Comparison of ENCODE assay signal across 19 mouse cellular contexts in genomic region chr17:35649429-35649828, GRCm38 (mm10). TPM values are rescaled to one million over a fixed set of nuclear protein-coding genes. Genes with fewer than 3 reads are reported as not detected.
DNase-seq lines count a peak whose midpoint lies in the region; ATAC-seq lines count a peak whose summit lies in the region.
"Had no signal": no experiment of that assay in that cellular context is flagged by ENCODE, and none has a peak within 500 bp of the region (broad histone marks: within the 10 kb centered on the region; RNA-seq: fewer than 3 reads in every experiment).

No protein-coding gene starts in this region.

- WGBS in kidney, embryonic 16.5 days, result 48% methylated on average over 2 of the region's 2 CpGs
- WGBS in lung, embryonic 16.5 days, result 46% methylated on average over 2 of the region's 2 CpGs
- 41% methylated on average over 2 of the region's 2 CpGs for WGBS in stomach, embryonic 16.5 days
- WGBS in midbrain, embryonic 14.5 days, result 77% methylated on average over 2 of the region's 2 CpGs
- 72% methylated on average over 2 of the region's 2 CpGs for WGBS in hindbrain, embryonic 11.5 days

- H3K9me3 ChIP-seq in kidney, embryonic 16.5 days (ENCODE audit: low read length), result no peaks in the 10 kb centered on the region
- H3K9me3 ChIP-seq in lung, embryonic 16.5 days (ENCODE audit: control insufficient read depth, low read length), result no peaks in the 10 kb centered on the region
- H3K9me3 ChIP-seq in stomach, embryonic 16.5 days (replicated peaks; ENCODE audit: control insufficient read depth, low read length), result no peaks in the 10 kb centered on the region
- no peaks in the 10 kb centered on the region for H3K9me3 ChIP-seq in midbrain, embryonic 14.5 days (ENCODE audit: control insufficient read depth, low read length)
- no peaks in the 10 kb centered on the region for H3K9me3 ChIP-seq in hindbrain, embryonic 11.5 days (ENCODE audit: control insufficient read depth, low read length)
- H3K9me3 ChIP-seq: G1E; hindbrain, embryonic 10.5 days; neural tube, embryonic 12.5 days had no signal

- H3K9ac ChIP-seq in kidney, embryonic 16.5 days (replicated peaks; ENCODE audit: low read length), result 0 out of 2 replicates have a peak overlapping the region, but pooled peaks have one; percentile 32
- peak overlapping the region; percentile 68 for H3K9ac ChIP-seq in lung, embryonic 16.5 days (ENCODE audit: low read length)
- H3K9ac ChIP-seq in stomach, embryonic 16.5 days (ENCODE audit: low read length), result peak overlapping the region; percentile 59
- H3K9ac ChIP-seq in midbrain, embryonic 14.5 days (replicated peaks; ENCODE audit: low read length), result no peak overlapping the region
- no peak overlapping the region for H3K9ac ChIP-seq in hindbrain, embryonic 11.5 days (ENCODE audit: low read depth, low read length)
- H3K9ac ChIP-seq: neural tube, embryonic 12.5 days had no signal

- H3K27me3 ChIP-seq in kidney, embryonic 16.5 days (ENCODE audit: insufficient read depth, low read length), result no peaks in the 10 kb centered on the region
- H3K27me3 ChIP-seq in lung, embryonic 16.5 days (ENCODE audit: control insufficient read depth, insufficient read depth, low read depth, low read length), result no peaks in the 10 kb centered on the region
- no peaks in the 10 kb centered on the region for H3K27me3 ChIP-seq in stomach, embryonic 16.5 days (ENCODE audit: control insufficient read depth, insufficient read depth, low read length)
- H3K27me3 ChIP-seq in midbrain, embryonic 14.5 days (ENCODE audit: control insufficient read depth, insufficient read depth, low read length), result no peaks in the 10 kb centered on the region
- H3K27me3 ChIP-seq in hindbrain, embryonic 11.5 days (ENCODE audit: control insufficient read depth, insufficient read depth, low read length), result no peaks in the 10 kb centered on the region
- H3K27me3 ChIP-seq: neural tube, embryonic 12.5 days had no signal

- peak; percentile 57 for DNase-seq in kidney, adult 11 months
- DNase-seq in midbrain, embryonic 14.5 days, result no peak
- no peak for DNase-seq in right cerebral cortex, adult 18-20 months
- DNase-seq in hindbrain, embryonic 11.5 days (ENCODE audit: low spot score), result no peak
- DNase-seq: adrenal gland, postnatal 14 days; cerebellum, adult 9-10 months; embryo, embryonic 11 days; layer of hippocampus, adult 9-11 months; right cerebral cortex, postnatal 4 days had no signal

- no peaks in the 10 kb centered on the region for H3K36me3 ChIP-seq in kidney, embryonic 16.5 days (ENCODE audit: insufficient read depth, low read length)
- no peaks in the 10 kb centered on the region for H3K36me3 ChIP-seq in lung, embryonic 16.5 days (ENCODE audit: control insufficient read depth, insufficient read depth, low read length)
- no peaks in the 10 kb centered on the region for H3K36me3 ChIP-seq in stomach, embryonic 16.5 days (ENCODE audit: control insufficient read depth, insufficient read depth, low read length)
- no peaks in the 10 kb centered on the region for H3K36me3 ChIP-seq in midbrain, embryonic 14.5 days (ENCODE audit: control insufficient read depth, insufficient read depth, low read length)
- no peaks in the 10 kb centered on the region for H3K36me3 ChIP-seq in hindbrain, embryonic 11.5 days (ENCODE audit: control insufficient read depth, insufficient read depth, low read length)
- H3K36me3 ChIP-seq: neural tube, embryonic 12.5 days had no signal

- peaks cover 25% of the 10 kb centered on the region; the same call in 1 of the 2 replicates for H3K4me1 ChIP-seq in kidney, embryonic 16.5 days (ENCODE audit: insufficient read depth, low read length)
- peaks cover 5% of the 10 kb centered on the region for H3K4me1 ChIP-seq in lung, embryonic 16.5 days (replicated peaks; ENCODE audit: control insufficient read depth, insufficient read depth, low read length)
- H3K4me1 ChIP-seq in stomach, embryonic 16.5 days (ENCODE audit: control insufficient read depth, insufficient read depth, low read length), result peaks cover 9% of the 10 kb centered on the region; the same call in 1 of the 2 replicates
- no peaks in the 10 kb centered on the region for H3K4me1 ChIP-seq in midbrain, embryonic 14.5 days (ENCODE audit: control insufficient read depth, insufficient read depth, low read length)
- no peaks in the 10 kb centered on the region for H3K4me1 ChIP-seq in hindbrain, embryonic 11.5 days (replicated peaks; ENCODE audit: control insufficient read depth, insufficient read depth, low read length)
- H3K4me1 ChIP-seq: hindbrain, embryonic 10.5 days; neural tube, embryonic 12.5 days had no signal

- no peak overlapping the region for H3K4me3 ChIP-seq in kidney, embryonic 16.5 days (ENCODE audit: low read length)
- H3K4me3 ChIP-seq in lung, embryonic 16.5 days (ENCODE audit: low read length), result peak overlapping the region; percentile 45
- no peak overlapping the region; the same call in 1 of the 2 replicates for H3K4me3 ChIP-seq in stomach, embryonic 16.5 days (replicated peaks; ENCODE audit: low read length)
- H3K4me3 ChIP-seq in midbrain, embryonic 14.5 days (replicated peaks; ENCODE audit: low read depth, low read length), result no peak overlapping the region
- no peak overlapping the region for H3K4me3 ChIP-seq in hindbrain, embryonic 11.5 days (ENCODE audit: low read depth, low read length)
- H3K4me3 ChIP-seq: erythroblast, embryonic 14.5 days; hindbrain, embryonic 10.5 days; neural tube, embryonic 12.5 days had no signal

- ATAC-seq in kidney, embryonic 16.5 days (ENCODE audit: low FRiP score, low TSS enrichment), result peak; percentile 74; the same call in 1 of the 2 replicates
- ATAC-seq in lung, embryonic 16.5 days (ENCODE audit: low read depth), result peak; percentile 97
- ATAC-seq in stomach, embryonic 16.5 days (ENCODE audit: insufficient read depth, low FRiP score), result peak; percentile 91
- ATAC-seq in midbrain, embryonic 14.5 days (ENCODE audit: low FRiP score, low TSS enrichment), result no peak
- ATAC-seq in hindbrain, embryonic 11.5 days (ENCODE audit: low FRiP score), result no peak
- ATAC-seq: inflammation-experienced regulatory T-cells, adult 6 months had no signal

- no peak overlapping the region for H3K4me2 ChIP-seq in kidney, embryonic 16.5 days (replicated peaks; ENCODE audit: low read depth, low read length)
- H3K4me2 ChIP-seq in lung, embryonic 16.5 days (ENCODE audit: low read depth, low read length), result peak overlapping the region; percentile 62; the same call in 1 of the 2 replicates
- H3K4me2 ChIP-seq in stomach, embryonic 16.5 days (ENCODE audit: low read depth, low read length), result no peak overlapping the region
- no peak overlapping the region for H3K4me2 ChIP-seq in midbrain, embryonic 14.5 days (ENCODE audit: low read length)
- no peak overlapping the region for H3K4me2 ChIP-seq in hindbrain, embryonic 11.5 days (replicated peaks; ENCODE audit: low read depth, low read length)
- H3K4me2 ChIP-seq: neural tube, embryonic 12.5 days had no signal

- H3K27ac ChIP-seq in kidney, embryonic 16.5 days (ENCODE audit: low read length), result peak overlapping the region; percentile 79
- peak overlapping the region; percentile 99 for H3K27ac ChIP-seq in lung, embryonic 16.5 days (ENCODE audit: low read length)
- peak overlapping the region; percentile 90 for H3K27ac ChIP-seq in stomach, embryonic 16.5 days (ENCODE audit: low read length)
- no peak overlapping the region for H3K27ac ChIP-seq in midbrain, embryonic 14.5 days (replicated peaks; ENCODE audit: low read depth, low read length)
- no peak overlapping the region for H3K27ac ChIP-seq in hindbrain, embryonic 11.5 days (ENCODE audit: low read depth, low read length)
- H3K27ac ChIP-seq: hindbrain, embryonic 10.5 days; neural tube, embryonic 12.5 days had no signal

RNA-seq across cellular contexts. Expression of gene Mucl3, which starts 5.9 kb away (rescaled TPM):
- polyA plus RNA-seq in kidney, embryonic 16.5 days (2015; fragmentation: Nextera tagmentation; extraction: Ambion mirVana), result 0.17 and 0.23 TPM in 2 replicates
- 1.7 and 1.9 TPM in 2 replicates for polyA plus RNA-seq in lung, embryonic 16.5 days (2015; fragmentation: Nextera tagmentation; extraction: Ambion mirVana)
- polyA plus RNA-seq in stomach, embryonic 16.5 days (2015; fragmentation: Nextera tagmentation; extraction: Ambion mirVana), result 71.0 and 145 TPM in 2 replicates
- polyA plus RNA-seq in midbrain, embryonic 14.5 days (2014; fragmentation: Nextera tagmentation; extraction: Ambion mirVana), result not detected in 2 replicates
- polyA plus RNA-seq in hindbrain, embryonic 11.5 days (2014; fragmentation: Nextera tagmentation; extraction: Ambion mirVana), result 0.32 TPM in 1 of 2 replicates, not detected in the other
- polyA plus RNA-seq: erythroblast, embryonic 14.5 days; G1E; heart, embryonic 14.5 days; liver, adult 2 months; neural tube, embryonic 12.5 days had no signal

RNA-seq across cellular contexts. Expression of gene Vars2, which starts 18.0 kb away (rescaled TPM):
- 19.8 and 21.0 TPM in 2 replicates for polyA plus RNA-seq in kidney, embryonic 16.5 days (2015; fragmentation: Nextera tagmentation; extraction: Ambion mirVana)
- polyA plus RNA-seq in lung, embryonic 16.5 days (2015; fragmentation: Nextera tagmentation; extraction: Ambion mirVana), result 22.8 and 25.4 TPM in 2 replicates
- polyA plus RNA-seq in stomach, embryonic 16.5 days (2015; fragmentation: Nextera tagmentation; extraction: Ambion mirVana), result 17.2 and 17.4 TPM in 2 replicates
- 9.5 and 14.8 TPM in 2 replicates for polyA plus RNA-seq in midbrain, embryonic 14.5 days (2014; fragmentation: Nextera tagmentation; extraction: Ambion mirVana)
- polyA plus RNA-seq in hindbrain, embryonic 11.5 days (2014; fragmentation: Nextera tagmentation; extraction: Ambion mirVana), result 6.9 and 8.7 TPM in 2 replicates

RNA-seq across cellular contexts. Expression of gene Gm9573, which starts 23.0 kb away (rescaled TPM):
- polyA plus RNA-seq in kidney, embryonic 16.5 days (2015; fragmentation: Nextera tagmentation; extraction: Ambion mirVana), result not detected in 2 replicates
- polyA plus RNA-seq in lung, embryonic 16.5 days (2015; fragmentation: Nextera tagmentation; extraction: Ambion mirVana), result 0.03 TPM in 1 of 2 replicates, not detected in the other
- polyA plus RNA-seq in stomach, embryonic 16.5 days (2015; fragmentation: Nextera tagmentation; extraction: Ambion mirVana), result 2.9 and 4.5 TPM in 2 replicates
- polyA plus RNA-seq in midbrain, embryonic 14.5 days (2014; fragmentation: Nextera tagmentation; extraction: Ambion mirVana), result not detected in 2 replicates
- not detected in 2 replicates for polyA plus RNA-seq in hindbrain, embryonic 11.5 days (2014; fragmentation: Nextera tagmentation; extraction: Ambion mirVana)
- polyA plus RNA-seq: erythroblast, embryonic 14.5 days; G1E; heart, embryonic 14.5 days; hindbrain, embryonic 10.5 days; inflammation-experienced regulatory T-cells, adult 6 months; liver, adult 2 months; neural tube, embryonic 12.5 days had no signal

RNA-seq across cellular contexts. Expression of gene Gtf2h4, which starts 24.1 kb away (rescaled TPM):
- polyA plus RNA-seq in kidney, embryonic 16.5 days (2015; fragmentation: Nextera tagmentation; extraction: Ambion mirVana), result 51.9 and 55.6 TPM in 2 replicates
- polyA plus RNA-seq in lung, embryonic 16.5 days (2015; fragmentation: Nextera tagmentation; extraction: Ambion mirVana), result 47.5 and 48.0 TPM in 2 replicates
- 38.6 and 41.5 TPM in 2 replicates for polyA plus RNA-seq in stomach, embryonic 16.5 days (2015; fragmentation: Nextera tagmentation; extraction: Ambion mirVana)
- 23.6 and 25.5 TPM in 2 replicates for polyA plus RNA-seq in midbrain, embryonic 14.5 days (2014; fragmentation: Nextera tagmentation; extraction: Ambion mirVana)
- 37.8 and 41.4 TPM in 2 replicates for polyA plus RNA-seq in hindbrain, embryonic 11.5 days (2014; fragmentation: Nextera tagmentation; extraction: Ambion mirVana)

RNA-seq across cellular contexts. Expression of gene Sfta2, which starts 48.1 kb away (rescaled TPM):
- polyA plus RNA-seq in kidney, embryonic 16.5 days (2015; fragmentation: Nextera tagmentation; extraction: Ambion mirVana), result 1.8 and 7.3 TPM in 2 replicates
- 193 and 232 TPM in 2 replicates for polyA plus RNA-seq in lung, embryonic 16.5 days (2015; fragmentation: Nextera tagmentation; extraction: Ambion mirVana)
- 10.2 and 14.0 TPM in 2 replicates for polyA plus RNA-seq in stomach, embryonic 16.5 days (2015; fragmentation: Nextera tagmentation; extraction: Ambion mirVana)
- polyA plus RNA-seq in midbrain, embryonic 14.5 days (2014; fragmentation: Nextera tagmentation; extraction: Ambion mirVana), result not detected in 2 replicates
- not detected in 2 replicates for polyA plus RNA-seq in hindbrain, embryonic 11.5 days (2014; fragmentation: Nextera tagmentation; extraction: Ambion mirVana)
- polyA plus RNA-seq: erythroblast, embryonic 14.5 days; G1E; heart, embryonic 14.5 days; hindbrain, embryonic 10.5 days; inflammation-experienced regulatory T-cells, adult 6 months; liver, adult 2 months; neural tube, embryonic 12.5 days had no signal

Comparison
In these comparisons a context has a peak if more than half of its experiments do, and no peak if none do; other contexts are left out.
1. ATAC-seq: peak in kidney, embryonic 16.5 days (single experiment), lung, embryonic 16.5 days (single experiment) and stomach, embryonic 16.5 days (single experiment); none in midbrain, embryonic 14.5 days (single experiment) and hindbrain, embryonic 11.5 days (single experiment).
2. H3K27ac ChIP-seq: peak in kidney, embryonic 16.5 days (single experiment), lung, embryonic 16.5 days (single experiment) and stomach, embryonic 16.5 days (single experiment); none in midbrain, embryonic 14.5 days (single experiment) and hindbrain, embryonic 11.5 days (single experiment).
3. H3K9ac ChIP-seq: peak in kidney, embryonic 16.5 days (single experiment), lung, embryonic 16.5 days (single experiment) and stomach, embryonic 16.5 days (single experiment); none in midbrain, embryonic 14.5 days (single experiment) and hindbrain, embryonic 11.5 days (single experiment).
4. RNA of gene Mucl3, which starts 5.9 kb away (polyA plus RNA-seq): 71.0 to 145 TPM in stomach, embryonic 16.5 days; 1.7 to 1.9 TPM in lung, embryonic 16.5 days, 0.32 TPM in hindbrain, embryonic 11.5 days, 0.17 to 0.23 TPM in kidney, embryonic 16.5 days and not detected in midbrain, embryonic 14.5 days; every median in the first group is over 10 times any median in the second.